Mouse (Mus musculus) embryonic fibroblast, embryonic 13.5 days (primary cell): Measurements from ENCODE around the gene Tbc1d20.

Experiments
- CTCF ChIP-seq: IDR thresholded peaks from 2 replicates; pipeline ENCODE4 v1.5.1; 2011; ENCODE audit warnings: mild to moderate bottlenecking, control low read depth, low read length, moderate library complexity, borderline replicate concordance; ENCODE audit not compliant: insufficient read depth
- POLR2A ChIP-seq: IDR thresholded peaks from 2 replicates; pipeline ENCODE4 v1.6.1; 2011; ENCODE audit warnings: low read depth, mild to moderate bottlenecking, control low read depth, low read length, moderate library complexity

DNA sequence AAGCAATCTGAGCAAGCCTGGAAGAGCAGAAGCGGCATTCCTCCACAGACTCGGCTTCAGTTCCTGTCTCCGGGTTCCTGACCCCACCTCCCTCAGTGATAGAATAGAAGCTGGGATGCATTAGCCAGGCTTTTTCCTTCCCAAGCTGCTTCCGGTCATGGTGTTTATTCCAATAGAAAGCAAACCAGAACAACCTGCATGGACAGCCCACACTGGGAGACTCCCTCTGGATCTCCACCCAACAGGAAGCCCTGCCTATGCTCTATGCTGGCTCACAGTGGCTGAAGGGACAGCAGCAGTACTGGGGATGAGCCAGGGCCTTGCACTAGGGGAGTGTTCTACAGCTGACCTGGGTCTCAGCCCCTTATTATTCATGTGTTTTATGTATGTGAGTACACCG, 34.4 kb downstream of the Tbc1d20 start:
- no peak for TF ChIP-seq POLR2A
- TF ChIP-seq CTCF = no peak
